8 mouse cellular contexts compared by ENCODE assay signal in genomic region chr9:22469643-22470042, GRCm38 (mm10). TPM values are rescaled to one million over a fixed set of nuclear protein-coding genes. Genes with fewer than 3 reads are reported as not detected.
A peak's percentile ranks its signal among the peaks of the same experiment; 100 is the strongest.
DNase-seq lines count a peak whose midpoint lies in the region; ATAC-seq and TF ChIP-seq lines count a peak whose summit lies in the region.

Rp9 (minus strand) TSS chr9:22469743.

- H3K27ac ChIP-seq in kidney, postnatal 0 days, result peak within 1 kb of the TSS; percentile 94; the same call in 1 of the 2 replicates
- no peak within 1 kb of the TSS for H3K27ac ChIP-seq in bone marrow, adult 2 months (ENCODE audit: control insufficient read depth, insufficient read depth, low read depth, low read length, poor library complexity)
- H3K27ac ChIP-seq in midbrain, embryonic 12.5 days (replicated peaks), result no peak within 1 kb of the TSS

- WGBS in kidney, postnatal 0 days, result 91% methylated on average over 3 of the region's 3 CpGs
- 92% methylated on average over 3 of the region's 3 CpGs for WGBS in bone marrow, adult 2 months
- 81% methylated on average over 3 of the region's 3 CpGs for WGBS in large intestine, adult 2 months
- WGBS in midbrain, embryonic 12.5 days, result 88% methylated on average over 3 of the region's 3 CpGs

- H3K4me2 ChIP-seq in kidney, postnatal 0 days (ENCODE audit: low read length), result peak within 1 kb of the TSS; percentile 86
- H3K4me2 ChIP-seq in midbrain, embryonic 12.5 days (replicated peaks), result peak within 1 kb of the TSS; percentile 74

- ATAC-seq in kidney, postnatal 0 days (replicated peaks; ENCODE audit: low FRiP score, low read depth), result no peak
- ATAC-seq in midbrain, embryonic 12.5 days (ENCODE audit: low FRiP score, low read depth), result no peak

- no peaks in the 10 kb centered on the region for H3K9me3 ChIP-seq in kidney, postnatal 0 days (replicated peaks; ENCODE audit: low read length)
- no peaks in the 10 kb centered on the region for H3K9me3 ChIP-seq in midbrain, embryonic 12.5 days

- H3K36me3 ChIP-seq in kidney, postnatal 0 days (ENCODE audit: insufficient read depth, low read length), result no peaks in the 10 kb centered on the region
- H3K36me3 ChIP-seq in midbrain, embryonic 12.5 days, result 0 out of 2 replicates have a peak, but pooled peaks cover 4% of the 10 kb centered on the region

- TF ChIP-seq CTCF in kidney, postnatal 0 days (IDR thresholded peaks at IDR 0.05; ENCODE audit: low read depth), result no peak
- TF ChIP-seq CTCF in bone marrow, adult 2 months (IDR thresholded peaks at IDR 0.05; ENCODE audit: control insufficient read depth, insufficient read depth, low read length), result no peak

- no peaks in the 10 kb centered on the region for H3K27me3 ChIP-seq in kidney, postnatal 0 days (ENCODE audit: insufficient read depth, low read length)
- no peaks in the 10 kb centered on the region for H3K27me3 ChIP-seq in midbrain, embryonic 12.5 days

- no peaks in the 10 kb centered on the region for H3K4me1 ChIP-seq in kidney, postnatal 0 days (replicated peaks; ENCODE audit: insufficient read depth, low read length)
- peaks cover 1% of the 10 kb centered on the region; the same call in 1 of the 2 replicates for H3K4me1 ChIP-seq in bone marrow, adult 2 months (ENCODE audit: control insufficient read depth, insufficient read depth, low read length)
- peaks cover 7% of the 10 kb centered on the region for H3K4me1 ChIP-seq in midbrain, embryonic 12.5 days

- no peak for TF ChIP-seq POLR2A in bone marrow, adult 2 months (IDR thresholded peaks at IDR 0.05; ENCODE audit: borderline replicate concordance, control insufficient read depth, low read depth, low read length)

- peak within 1 kb of the TSS; percentile 90; the same call in 1 of the 2 replicates for H3K4me3 ChIP-seq in kidney, postnatal 0 days (replicated peaks; ENCODE audit: low read depth, low read length)
- H3K4me3 ChIP-seq in bone marrow, adult 2 months (replicated peaks; ENCODE audit: control insufficient read depth, low read depth, low read length), result peak within 1 kb of the TSS; percentile 66
- peak within 1 kb of the TSS; percentile 85 for H3K4me3 ChIP-seq in midbrain, embryonic 12.5 days

- H3K9ac ChIP-seq in kidney, postnatal 0 days (ENCODE audit: low read depth, low read length), result peak within 1 kb of the TSS; percentile 96
- H3K9ac ChIP-seq in midbrain, embryonic 12.5 days (replicated peaks), result no peak within 1 kb of the TSS

- DNase-seq in kidney, postnatal 0 days (ENCODE audit: low spot score), result no peak
- no peak for DNase-seq in kidney, postnatal 36 days
- no peak for DNase-seq in gastrocnemius, postnatal 4 days (ENCODE audit: low spot score in 2 of 2)
- DNase-seq in large intestine, adult 2 months (ENCODE audit: low read depth, low spot score), result no peak
- no peak for DNase-seq in cerebellum, postnatal 10 days
- no peak for DNase-seq in c-Kit-positive CD71-positive TER-119-positive erythroid progenitor cells, embryonic 14.5 days (ENCODE audit: low spot score)

RNA-seq across cellular contexts. Expression of gene Rp9, which starts in this region (rescaled TPM):
- polyA plus RNA-seq in kidney, postnatal 0 days (2015; fragmentation: Nextera tagmentation; extraction: Ambion mirVana), result 76.7 and 82.6 TPM in 2 replicates
- polyA plus RNA-seq in bone marrow, adult 2 months (2011; ENCODE audit: insufficient read depth, insufficient read length, low replicate concordance, missing spikeins), result 42.4 and 64.8 TPM in 2 replicates
- 10 to 100 TPM; 36.1 to 38.4 TPM for total RNA-seq in gastrocnemius, postnatal 4 days (2021)
- polyA plus RNA-seq in large intestine, adult 2 months (2012; rRNA removed), result 40.7 and 52.2 TPM in 2 replicates
- polyA plus RNA-seq in midbrain, embryonic 12.5 days (2016; fragmentation: Nextera tagmentation; extraction: Ambion mirVana), result 53.3 and 59.3 TPM in 2 replicates
